Mouse (Mus musculus): ENCODE measurements around the gene Commd6.

The Commd6 gene

DNA sequence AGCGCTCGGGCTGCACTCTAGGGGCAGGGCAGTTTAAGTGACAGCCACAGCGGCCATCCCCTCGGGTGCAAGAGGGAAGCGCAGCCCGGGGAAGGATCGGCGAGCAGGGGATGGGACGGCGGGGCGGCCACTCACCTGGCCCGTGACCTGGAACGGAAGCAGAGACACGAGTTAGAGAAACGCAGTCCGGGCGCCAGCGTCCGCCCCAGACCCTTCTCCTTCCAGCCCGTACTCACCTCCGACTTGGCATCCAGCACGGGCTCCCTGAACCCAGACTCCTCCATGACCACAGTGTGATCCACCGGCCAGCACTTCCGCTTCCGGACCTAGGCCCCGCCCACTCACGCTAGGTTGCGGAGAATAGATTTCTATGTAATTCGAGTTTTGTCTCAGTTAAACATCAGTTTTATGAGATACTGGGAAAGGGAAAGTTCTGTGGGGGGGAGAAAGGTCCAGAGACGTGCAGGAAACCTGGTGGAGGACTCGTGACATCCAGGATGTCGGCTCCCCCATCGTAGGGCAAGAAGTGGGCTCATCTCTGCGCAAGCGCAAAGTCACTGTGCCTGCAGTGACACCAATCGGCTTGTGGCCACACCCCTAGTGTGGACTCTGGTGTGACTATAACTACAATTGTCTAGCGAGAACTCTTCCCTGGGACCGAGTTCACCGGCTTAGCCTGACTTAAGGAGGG, at the start of gene Commd6:
Gene Commd6 (minus strand): TSS at position 534 of the 691 bp plus-strand sequence.
- DNase-seq: peak; percentile 89

- DNase-seq: no peak
Measured at GRCm38 (mm10) chr14:101688406-101688805, 47.9 kb upstream of the Commd6 start.

GRCm38 (mm10) chr14:101687696-101688095, 47.2 kb upstream of the Commd6 start:
- DNase-seq: no peak

DNA sequence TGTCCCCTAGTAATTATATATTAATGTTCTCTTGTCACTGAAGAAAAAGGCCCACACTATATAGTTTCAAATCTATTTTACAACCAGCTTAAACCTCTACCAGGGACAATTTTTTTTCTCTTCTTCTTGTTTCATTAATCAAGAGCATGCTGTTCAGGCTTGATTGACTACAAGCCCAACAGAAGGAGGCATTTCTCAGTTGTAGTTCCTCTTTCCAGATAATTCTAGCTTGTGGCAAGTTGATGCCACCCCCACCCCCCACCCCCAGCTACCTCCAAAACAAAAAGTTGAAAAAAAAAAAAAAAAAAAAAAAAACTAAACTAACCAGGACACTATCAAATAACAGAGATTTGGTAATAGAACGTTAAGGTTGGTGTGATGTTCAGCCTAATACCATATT, 31.7 kb upstream of the Commd6 start:
- no peak for DNase-seq

DNA sequence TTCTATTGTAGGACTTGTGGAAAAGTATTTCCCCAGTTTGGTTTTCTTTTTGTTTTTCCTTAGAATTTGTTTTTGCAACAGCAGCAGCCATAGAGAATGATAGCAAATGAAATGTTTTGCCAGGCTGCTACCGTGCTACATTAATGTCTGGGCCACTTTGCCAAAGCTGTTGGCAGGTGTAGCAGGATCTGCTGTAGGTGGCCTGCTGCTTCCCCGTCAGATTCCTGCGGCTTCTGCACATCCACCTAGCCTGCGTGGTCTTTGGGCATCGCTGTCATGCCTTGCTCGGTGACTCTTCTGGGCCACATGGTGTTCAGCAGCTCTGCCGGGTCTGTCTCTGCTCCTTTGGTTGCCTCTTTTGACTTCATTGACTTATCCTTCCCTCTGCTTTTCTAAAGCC, 28.1 kb upstream of the Commd6 start:
- DNase-seq: peak; percentile 43

- DNase-seq: no peak
Measured at GRCm38 (mm10) chr14:101666536-101666935, 26.1 kb upstream of the Commd6 start.

DNA sequence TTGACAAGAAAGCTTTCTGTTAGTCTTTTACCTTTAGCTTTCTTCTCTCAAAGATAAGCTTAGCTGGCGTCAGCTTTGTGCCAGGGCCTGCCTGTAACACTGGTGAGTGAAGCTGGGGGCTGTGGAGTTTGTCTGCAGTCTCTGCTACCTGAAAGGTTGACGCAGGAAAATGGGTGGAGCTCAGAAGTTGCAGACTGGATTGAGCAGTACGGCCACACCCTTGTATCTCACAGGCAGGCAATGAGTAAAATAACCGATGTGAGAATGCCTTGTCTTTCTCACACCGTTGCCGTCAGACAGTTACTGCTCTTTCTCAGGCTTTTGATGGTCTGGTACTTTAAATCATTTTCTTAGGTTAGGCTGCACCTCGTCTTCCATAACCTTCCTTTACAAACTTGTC, 25.6 kb upstream of the Commd6 start:
- DNase-seq: no peak

DNA sequence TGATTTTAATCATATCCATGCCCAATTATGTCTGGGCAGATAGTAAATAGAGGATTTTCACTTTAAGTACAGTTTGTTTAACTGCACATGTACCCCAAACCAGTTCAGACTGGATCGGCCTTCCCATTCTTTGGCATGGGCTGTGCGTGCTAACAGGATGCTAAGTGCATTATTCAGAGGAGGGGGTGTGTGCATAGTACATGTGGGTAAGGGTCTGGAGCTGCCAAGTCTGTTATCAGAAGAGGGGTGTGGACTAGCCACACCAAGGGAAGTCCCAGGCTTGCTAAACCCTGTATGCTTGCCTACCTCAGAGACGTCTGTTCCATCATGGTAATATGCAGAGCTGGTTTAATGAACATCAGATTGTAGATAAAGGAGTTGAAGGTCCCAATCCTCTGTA, 23.8 kb upstream of the Commd6 start:
- DNase-seq: no peak

- no peak for DNase-seq
Measured at GRCm38 (mm10) chr14:101661654-101662412, 21.3 kb upstream of the Commd6 start.

GRCm38 (mm10) chr14:101656307-101656706, 15.8 kb upstream of the Commd6 start:
- DNase-seq: no peak

- DNase-seq: no peak
Measured at GRCm38 (mm10) chr14:101654526-101654909, 14.0 kb upstream of the Commd6 start.

- peak; percentile 98 for DNase-seq
Measured at GRCm38 (mm10) chr14:101653581-101654525, 13.4 kb upstream of the Commd6 start, which contains the start of gene Uchl3. Gene Uchl3 (plus strand): TSS chr14:101653967.

DNA sequence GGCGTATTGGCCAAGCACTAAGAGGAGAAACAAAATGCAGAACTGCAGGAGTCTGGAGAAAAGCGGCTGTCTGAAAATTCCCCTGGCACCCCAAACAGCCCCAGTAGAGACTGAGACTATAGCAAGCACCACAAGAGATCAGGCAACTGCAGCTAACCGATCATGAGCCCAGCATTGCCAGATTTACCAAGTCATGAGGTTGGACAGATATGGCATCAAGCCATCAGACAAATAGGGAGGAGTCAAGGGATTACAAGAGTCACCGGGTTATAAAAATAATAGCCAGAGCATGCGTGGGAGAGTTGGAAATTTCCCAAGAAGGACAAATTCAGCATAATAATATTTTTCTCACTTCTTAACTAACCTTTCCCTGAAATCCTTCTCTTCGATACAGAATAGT, 12.1 kb upstream of the Commd6 start:
- DNase-seq: no peak

DNA sequence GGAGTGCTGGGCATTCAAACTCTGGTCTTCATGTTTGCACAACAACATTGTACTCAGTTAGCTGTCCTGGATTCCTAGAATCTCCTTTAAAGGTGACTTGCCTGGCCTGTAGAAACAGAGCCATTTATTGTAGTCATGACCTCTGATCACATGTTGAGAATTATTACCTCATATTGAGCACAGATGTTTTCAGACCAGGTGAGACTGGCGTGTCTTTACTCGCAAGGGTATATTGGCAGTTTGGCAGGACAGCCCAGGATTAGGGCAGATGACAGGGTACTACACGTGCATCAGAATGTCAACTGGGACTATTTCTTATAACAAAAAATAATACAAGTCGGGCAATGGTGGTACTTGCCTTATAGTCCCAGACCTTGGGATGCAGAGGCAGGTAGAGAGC, 10.1 kb upstream of the Commd6 start:
- no peak for DNase-seq

DNA sequence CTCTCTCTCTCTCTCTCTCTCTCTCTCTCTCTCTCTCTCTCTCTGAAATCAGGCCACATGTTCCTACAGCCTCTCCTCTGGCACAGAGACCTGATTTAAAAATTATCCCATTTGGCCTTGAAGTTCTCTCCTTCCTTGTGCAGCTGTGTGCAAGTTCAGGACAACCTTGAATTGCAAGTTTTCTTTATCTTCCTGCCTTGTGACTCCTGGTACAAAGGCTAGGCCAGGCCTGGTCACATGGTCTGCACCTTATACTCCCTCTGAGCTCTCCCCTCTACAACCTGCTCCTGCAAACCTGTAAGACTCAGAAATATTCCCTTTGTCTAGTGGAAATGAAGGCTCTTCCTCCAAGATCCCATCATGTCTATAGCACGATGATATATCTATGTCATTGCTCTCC, 4.5 kb upstream of the Commd6 start:
- DNase-seq: no peak

DNA sequence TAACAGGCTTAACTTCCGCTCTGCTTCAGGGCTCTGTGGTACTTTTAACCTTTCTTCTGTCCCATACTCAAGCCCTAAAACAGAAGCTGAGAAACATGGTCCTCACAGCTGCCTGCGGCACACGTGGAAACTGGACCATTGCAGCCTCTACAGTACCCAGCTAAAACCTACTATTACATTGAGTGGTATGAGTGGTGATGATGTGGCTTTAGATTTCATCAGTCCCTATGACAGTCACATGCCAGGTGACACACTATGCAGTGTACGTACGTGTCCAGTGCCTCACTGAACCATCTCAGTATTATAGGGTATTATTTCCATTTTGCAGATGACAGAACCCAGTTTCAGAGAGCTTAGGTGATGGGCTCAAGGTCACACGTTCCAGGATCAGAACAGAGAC, 3.1 kb downstream of the Commd6 start:
- DNase-seq: no peak

GRCm38 (mm10) chr14:101635765-101636164, 4.7 kb downstream of the Commd6 start:
- no peak for DNase-seq

GRCm38 (mm10) chr14:101630548-101630947, 9.9 kb downstream of the Commd6 start:
- DNase-seq: no peak

DNA sequence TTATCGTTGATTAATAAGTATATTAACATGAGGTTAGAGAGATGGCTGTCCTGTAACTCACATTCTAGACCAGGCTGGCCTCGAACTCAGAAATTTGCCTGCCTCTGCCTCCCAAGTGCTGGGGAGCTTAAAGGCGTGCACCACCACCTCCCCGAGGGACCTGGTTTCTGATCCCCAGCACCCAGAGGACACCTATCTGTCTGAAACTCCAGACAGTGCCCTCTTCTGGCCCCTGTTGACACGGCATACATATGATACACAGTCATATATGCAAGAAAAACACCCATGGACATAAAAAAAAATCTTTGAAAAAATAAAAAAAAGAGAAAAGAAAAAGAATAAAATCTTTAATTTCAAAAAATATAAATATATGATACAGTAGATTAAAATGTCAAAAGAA, 22.8 kb downstream of the Commd6 start:
- DNase-seq: no peak

GRCm38 (mm10) chr14:101616178-101616577, 24.3 kb downstream of the Commd6 start:
- DNase-seq: no peak

DNA sequence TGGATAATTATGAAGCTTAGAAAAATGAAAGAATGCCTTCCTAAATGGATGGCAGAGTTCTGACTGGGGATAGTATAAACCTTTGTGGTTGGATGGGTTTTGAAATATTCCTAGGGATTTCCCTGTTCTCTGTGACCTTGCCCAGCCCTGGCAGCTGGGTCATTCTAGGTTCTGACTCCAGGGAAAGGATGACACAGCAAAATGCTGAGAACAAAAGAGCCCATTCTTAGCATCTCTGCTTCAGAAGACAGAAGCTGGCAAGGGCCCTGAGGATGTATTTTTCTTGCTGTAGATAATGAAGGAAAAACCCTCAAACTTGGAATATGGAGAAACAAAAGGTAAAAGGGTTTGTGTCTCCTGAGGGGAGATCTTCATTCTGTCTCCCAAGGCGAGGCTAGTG, 27.3 kb downstream of the Commd6 start:
- no peak for DNase-seq

GRCm38 (mm10) chr14:101610701-101611100, 29.8 kb downstream of the Commd6 start:
- DNase-seq: no peak
